Mouse (Mus musculus): ENCODE measurements around the gene Mip. TPM values are rescaled to one million over a fixed set of nuclear protein-coding genes. Genes with fewer than 3 reads are reported as not detected.
A peak's percentile ranks its signal among the peaks of the same experiment; 100 is the strongest.
"Not testable (repeated sequence)": the region's sequence is repeated elsewhere in the genome, so short reads cannot be mapped to it uniquely, and the experiment has no call there.

The Mip gene
- polyA plus RNA-seq, 1 experiment: not detected

DNA sequence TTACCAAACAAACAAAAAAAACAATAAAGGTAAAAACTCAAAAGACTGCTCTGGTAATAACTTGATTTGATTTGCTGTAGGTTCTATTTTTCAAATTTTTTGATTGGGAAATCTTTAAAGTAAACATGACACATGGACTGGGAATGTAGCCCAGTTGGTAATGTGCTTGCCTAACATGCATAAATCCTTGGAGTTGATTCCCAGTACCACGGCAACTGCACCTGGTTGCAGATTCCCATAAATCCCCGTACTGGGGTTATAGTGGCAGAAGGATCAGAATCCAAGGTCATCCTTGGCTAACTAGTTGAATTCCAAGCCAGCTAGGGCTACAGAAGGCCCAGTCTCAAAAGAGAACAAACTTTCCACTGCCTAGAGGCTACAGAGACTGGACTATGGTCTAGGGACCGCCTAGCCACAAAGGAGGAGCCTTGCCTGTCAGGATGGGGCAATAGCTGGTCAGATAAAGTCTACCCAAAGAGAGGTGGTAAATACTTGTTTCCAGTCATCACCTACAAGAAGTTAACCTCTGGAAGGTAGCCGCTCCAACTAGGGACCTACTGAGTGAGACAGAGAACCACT lies 28.1 kb downstream of the Mip start, which contains the start of gene Apon:
TSS of gene Apon (plus strand) at position 420 of the 579 bp plus-strand sequence.
- Histone ChIP-seq H3K27ac (replicated peaks; ENCODE audit: low read depth, low read length) (no peak within 1 kb of the TSS), H3K4me1 (ENCODE audit: control insufficient read depth, insufficient read depth, insufficient read length, low read length) (0 out of 2 replicates have a peak, but pooled peaks cover 2% of the 10 kb centered on the region), H3K4me3 (ENCODE audit: insufficient read depth, low read depth, low read length) (no peak within 1 kb of the TSS)

DNA sequence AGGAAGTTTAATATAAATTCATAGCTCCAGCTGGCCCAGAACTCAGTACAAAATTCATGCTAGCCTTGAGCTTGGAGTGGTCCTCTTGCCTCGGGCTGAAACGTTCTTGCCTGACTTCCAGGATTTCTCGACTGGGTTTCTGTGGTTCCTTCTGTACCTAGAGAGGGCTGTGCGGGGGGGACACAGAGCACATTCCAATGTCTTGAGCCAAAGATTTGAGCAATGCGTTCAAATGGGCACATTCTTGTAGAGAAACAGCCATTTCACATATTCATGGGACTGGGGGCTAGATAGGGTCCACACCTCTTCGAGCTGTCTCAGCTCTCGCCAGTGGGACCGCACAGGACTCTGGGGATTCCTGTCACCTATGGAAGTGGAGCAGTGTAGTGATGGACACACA lies 30.3 kb downstream of the Mip start:
- Histone ChIP-seq H3K27ac (replicated peaks; ENCODE audit: low read depth, low read length) (no peak overlapping the region), H3K4me3 (ENCODE audit: insufficient read depth, low read depth, low read length) (no peak overlapping the region), H3K4me1 (ENCODE audit: control insufficient read depth, insufficient read depth, insufficient read length, low read length) (no peaks in the 10 kb centered on the region)

- Histone ChIP-seq H3K4me1 (ENCODE audit: control insufficient read depth, insufficient read depth, insufficient read length, low read length) (no peaks in the 10 kb centered on the region), H3K27ac (replicated peaks; ENCODE audit: low read depth, low read length) (no peak overlapping the region), H3K4me3 (ENCODE audit: insufficient read depth, low read depth, low read length) (no peak overlapping the region)
Measured at GRCm38 (mm10) chr10:128256328-128256727, 30.7 kb downstream of the Mip start.

DNA sequence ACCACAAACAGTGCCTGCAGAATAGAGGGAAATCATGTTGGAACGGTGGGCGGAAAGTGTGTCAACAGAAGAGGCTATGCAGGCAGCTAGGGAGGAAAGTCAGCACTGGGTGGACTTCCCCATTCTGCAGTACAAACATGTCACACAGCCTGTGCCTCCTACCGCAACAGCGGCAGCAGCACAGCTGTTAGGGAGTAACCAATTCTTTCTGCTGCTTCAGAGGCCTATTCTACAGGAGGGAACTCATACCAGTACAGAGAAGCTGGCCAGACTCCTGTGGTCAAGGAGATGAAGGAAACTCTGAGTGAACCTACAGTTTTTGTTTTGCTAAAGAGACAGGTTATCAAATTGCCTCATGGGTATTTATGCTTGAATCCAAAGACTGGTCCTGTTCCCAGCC lies 33.3 kb downstream of the Mip start:
- Histone ChIP-seq H3K4me3 (ENCODE audit: insufficient read depth, low read depth, low read length) (no peak overlapping the region), H3K27ac (replicated peaks; ENCODE audit: low read depth, low read length) (no peak overlapping the region), H3K4me1 (ENCODE audit: control insufficient read depth, insufficient read depth, insufficient read length, low read length) (no peaks in the 10 kb centered on the region)

DNA sequence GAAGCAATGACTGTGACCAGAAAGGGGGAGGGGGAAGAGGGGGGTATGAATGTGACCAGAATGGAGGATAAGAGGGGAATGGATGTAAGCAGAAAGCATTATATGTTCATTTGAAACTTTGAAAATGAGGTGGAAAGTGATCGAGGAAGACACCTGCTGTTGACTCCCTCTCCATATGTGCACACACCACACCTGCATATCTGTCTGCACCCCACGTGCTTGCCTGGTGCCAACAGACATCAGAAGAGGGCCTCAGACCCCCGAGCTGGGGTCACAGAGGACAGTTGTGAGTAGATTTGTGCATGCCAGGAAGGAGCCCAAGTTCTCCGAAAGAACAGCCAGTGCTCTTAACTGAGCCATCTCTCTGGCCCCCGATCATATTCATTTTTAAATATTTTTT lies 34.3 kb downstream of the Mip start:
- Histone ChIP-seq H3K4me1 (ENCODE audit: control insufficient read depth, insufficient read depth, insufficient read length, low read length) (no peaks in the 10 kb centered on the region), H3K4me3 (ENCODE audit: insufficient read depth, low read depth, low read length) (no peak overlapping the region), H3K27ac (replicated peaks; ENCODE audit: low read depth, low read length) (no peak overlapping the region)

- H3K27ac ChIP-seq (replicated peaks; ENCODE audit: low read depth, low read length); H3K4me1 ChIP-seq (ENCODE audit: control insufficient read depth, insufficient read depth, insufficient read length, low read length); H3K4me3 ChIP-seq (ENCODE audit: insufficient read depth, low read depth, low read length): not testable (repeated sequence)
Measured at GRCm38 (mm10) chr10:128260376-128260775, 34.7 kb downstream of the Mip start.

DNA sequence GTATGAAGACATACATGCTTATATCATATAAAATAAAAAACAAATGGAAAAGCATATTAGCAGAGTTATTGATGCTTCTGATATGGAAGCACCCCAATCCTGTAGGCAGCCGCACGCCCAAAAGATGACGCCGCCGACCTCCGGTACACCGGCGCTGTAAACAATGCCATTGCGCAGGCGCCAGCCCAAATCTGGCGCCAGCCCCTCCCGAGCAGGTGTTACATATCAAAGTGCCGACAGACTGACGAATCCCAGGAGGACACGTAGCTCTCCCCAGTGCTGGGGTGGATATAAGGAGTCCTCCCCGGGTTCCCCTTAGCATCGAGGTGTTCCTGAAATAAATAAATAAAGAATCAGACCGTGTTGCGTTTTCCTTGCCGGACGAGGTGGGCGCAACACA lies 36.7 kb downstream of the Mip start:
- no peaks in the 10 kb centered on the region for H3K4me1 ChIP-seq (ENCODE audit: control insufficient read depth, insufficient read depth, insufficient read length, low read length)
- H3K4me3 ChIP-seq (ENCODE audit: insufficient read depth, low read depth, low read length): no peak overlapping the region
- H3K27ac ChIP-seq (replicated peaks; ENCODE audit: low read depth, low read length): no peak overlapping the region

DNA sequence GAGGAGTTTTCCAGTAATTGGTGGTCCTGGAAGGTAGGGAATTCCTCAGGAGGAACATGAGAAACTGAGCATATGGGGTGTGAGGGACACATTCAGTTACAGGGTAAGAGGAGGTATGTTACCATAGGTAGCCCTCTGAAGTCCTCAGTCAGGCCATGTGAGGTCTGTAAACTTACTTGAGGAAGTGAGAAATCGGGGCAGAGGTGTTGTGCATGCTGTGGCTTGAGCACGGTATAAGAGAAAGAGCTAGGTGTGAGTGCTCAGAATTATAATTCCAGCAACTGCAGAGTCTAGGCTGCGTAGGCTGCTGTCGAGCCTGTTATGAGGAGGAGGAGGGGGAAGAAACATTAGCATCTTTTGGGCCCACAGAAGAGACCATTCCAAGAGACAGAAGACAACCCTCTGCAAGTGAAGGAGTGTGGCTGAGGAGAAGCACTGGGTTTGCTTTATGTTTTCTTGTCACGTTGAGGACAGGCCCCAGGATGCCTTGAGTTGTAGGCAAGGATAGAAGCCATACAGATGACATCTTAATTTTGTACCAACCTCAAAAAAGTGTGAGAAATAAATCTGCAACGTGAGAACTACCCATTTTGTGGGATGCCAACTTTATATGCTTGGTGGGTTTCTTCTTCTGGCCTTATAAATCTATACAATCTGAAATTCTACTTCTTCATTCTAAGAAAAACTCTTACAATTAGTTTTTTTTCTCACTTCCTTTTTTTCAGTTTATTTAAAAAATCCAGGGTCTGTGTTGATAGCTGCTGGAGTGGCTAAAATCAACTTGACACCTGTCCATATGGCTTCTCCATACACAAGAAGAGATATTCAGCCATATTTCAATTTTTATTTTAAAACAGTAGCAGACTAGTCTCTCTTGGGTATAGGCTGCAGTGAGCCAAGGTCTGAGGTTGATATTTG lies 38.0 kb downstream of the Mip start:
- H3K4me1 ChIP-seq (ENCODE audit: control insufficient read depth, insufficient read depth, insufficient read length, low read length): no peaks in the 10 kb centered on the region
- H3K4me3 ChIP-seq (ENCODE audit: insufficient read depth, low read depth, low read length): no peak overlapping the region
- no peak overlapping the region for H3K27ac ChIP-seq (replicated peaks; ENCODE audit: low read depth, low read length)

- Histone ChIP-seq H3K4me1 (ENCODE audit: control insufficient read depth, insufficient read depth, insufficient read length, low read length) (peaks cover 4% of the 10 kb centered on the region), H3K4me3 (ENCODE audit: insufficient read depth, low read depth, low read length) (no peak within 1 kb of the TSS), H3K27ac (replicated peaks; ENCODE audit: low read depth, low read length) (peak within 1 kb of the TSS; percentile 70; the same call in 1 of the 2 replicates)
Measured at GRCm38 (mm10) chr10:128268371-128268770, 42.7 kb downstream of the Mip start, which contains the start of gene Apof. Apof (plus strand) TSS chr10:128268671.

GRCm38 (mm10) chr10:128269206-128269910 lies 43.7 kb downstream of the Mip start:
- Histone ChIP-seq H3K4me3 (ENCODE audit: insufficient read depth, low read depth, low read length) (no peak overlapping the region), H3K27ac (replicated peaks; ENCODE audit: low read depth, low read length) (peak overlapping the region; percentile 70), H3K4me1 (ENCODE audit: control insufficient read depth, insufficient read depth, insufficient read length, low read length) (peaks cover 4% of the 10 kb centered on the region)

GRCm38 (mm10) chr10:128270287-128270841 lies 44.7 kb downstream of the Mip start, which contains the start of gene Stat2:
Stat2 (plus strand) TSS chr10:128270559.
- Histone ChIP-seq H3K27ac (replicated peaks; ENCODE audit: low read depth, low read length) (peak within 1 kb of the TSS; percentile 70), H3K4me1 (ENCODE audit: control insufficient read depth, insufficient read depth, insufficient read length, low read length) (peaks cover 4% of the 10 kb centered on the region), H3K4me3 (ENCODE audit: insufficient read depth, low read depth, low read length) (peak within 1 kb of the TSS; percentile 87)

DNA sequence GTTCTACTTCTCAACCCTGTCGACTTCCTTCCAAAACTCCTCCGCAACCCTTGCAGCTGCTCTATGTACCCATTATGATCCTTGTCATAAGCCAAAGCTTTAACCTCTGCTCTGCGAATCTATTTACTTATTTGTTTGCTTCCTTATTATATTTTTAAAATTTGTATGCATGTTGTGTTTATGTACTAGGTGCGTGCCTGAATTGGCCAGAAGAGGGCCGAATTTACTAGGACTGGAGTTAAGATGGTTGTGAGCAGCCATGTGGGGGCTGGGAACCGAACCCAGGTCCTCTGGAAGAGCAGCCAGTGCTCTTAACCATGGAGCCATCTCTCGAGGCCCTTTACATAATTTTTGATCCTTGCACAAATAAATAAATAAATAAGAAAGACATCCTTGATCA lies 45.2 kb downstream of the Mip start:
- Histone ChIP-seq H3K27ac (replicated peaks; ENCODE audit: low read depth, low read length) (peak overlapping the region; percentile 61), H3K4me3 (ENCODE audit: insufficient read depth, low read depth, low read length) (peak overlapping the region; percentile 87), H3K4me1 (ENCODE audit: control insufficient read depth, insufficient read depth, insufficient read length, low read length) (peaks cover 4% of the 10 kb centered on the region)

DNA sequence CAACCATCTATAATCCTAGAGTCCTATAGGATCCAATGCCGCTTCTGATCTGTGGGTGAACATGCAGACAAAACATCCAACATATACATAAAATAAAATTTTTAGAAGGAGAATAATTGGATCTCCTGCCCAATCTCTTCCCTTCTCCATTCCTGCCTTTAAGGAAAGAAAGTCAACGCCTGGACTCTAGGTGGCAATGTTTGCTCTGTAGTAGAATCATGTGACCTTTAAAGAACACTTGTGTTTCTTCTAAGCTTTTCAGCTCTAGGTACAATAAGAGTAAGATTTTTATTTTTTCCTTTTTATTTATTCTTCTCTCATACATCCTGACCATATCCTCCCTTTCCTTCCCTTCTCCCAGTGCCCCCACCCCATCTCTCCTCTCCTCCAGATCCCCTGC lies 46.2 kb downstream of the Mip start:
- Histone ChIP-seq H3K4me3 (ENCODE audit: insufficient read depth, low read depth, low read length) (0 out of 2 replicates have a peak overlapping the region, but pooled peaks have one; percentile 31), H3K4me1 (ENCODE audit: control insufficient read depth, insufficient read depth, insufficient read length, low read length) (peaks cover 4% of the 10 kb centered on the region), H3K27ac (replicated peaks; ENCODE audit: low read depth, low read length) (no peak overlapping the region)

- H3K4me1 ChIP-seq (ENCODE audit: control insufficient read depth, insufficient read depth, insufficient read length, low read length); H3K4me3 ChIP-seq (ENCODE audit: insufficient read depth, low read depth, low read length); H3K27ac ChIP-seq (replicated peaks; ENCODE audit: low read depth, low read length): not testable (repeated sequence)
Measured at GRCm38 (mm10) chr10:128272819-128273439, 47.3 kb downstream of the Mip start.

All from brown adipose tissue, adult 24 weeks (tissue).